Mouse (Mus musculus): ENCODE data around the gene Hamp.
A peak's percentile ranks its signal among the peaks of the same experiment; 100 is the strongest.
"Not testable (repeated sequence)": the region's sequence is repeated elsewhere in the genome, so short reads cannot be mapped to it uniquely, and the experiment has no call there.

Gene Hamp

DNA sequence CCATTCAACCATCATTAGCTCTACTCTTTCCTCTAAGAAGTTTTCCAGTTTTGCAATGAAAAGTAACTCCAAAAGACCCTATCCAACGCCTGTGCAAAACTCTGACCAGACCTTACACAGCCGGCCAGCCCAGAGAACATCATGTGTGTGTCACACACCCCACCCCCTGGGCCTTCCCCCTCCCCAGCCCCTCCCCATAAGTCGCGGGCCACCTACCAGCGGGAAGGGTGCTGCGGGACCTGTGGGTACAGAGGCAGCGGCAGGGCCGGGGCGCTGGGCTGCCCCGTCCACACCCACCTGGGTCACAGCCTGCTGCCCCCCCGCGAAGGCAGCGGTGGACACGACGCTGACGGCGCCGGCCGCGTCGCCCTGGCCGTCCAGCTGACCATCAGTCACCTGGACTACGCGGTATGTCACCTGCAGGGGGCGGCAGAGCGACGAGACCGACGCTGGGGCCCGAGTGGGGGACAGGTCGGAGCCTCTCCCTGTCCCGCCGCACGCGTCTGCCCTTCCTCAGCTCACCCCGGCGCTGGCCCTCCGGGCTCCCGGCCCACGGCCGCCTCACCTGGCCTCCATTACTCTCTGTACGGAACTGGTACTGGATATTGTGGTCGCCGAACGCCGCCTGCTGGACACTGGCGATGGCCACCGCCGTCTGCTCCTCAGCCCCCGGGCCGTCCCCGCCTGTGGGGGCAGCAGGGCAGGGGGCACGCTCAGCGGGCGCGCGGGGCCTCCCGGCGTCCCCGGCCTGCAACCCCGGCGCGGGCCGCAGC, 11.9 kb upstream of the Hamp start:
- peak; percentile 95 for DNase-seq

DNA sequence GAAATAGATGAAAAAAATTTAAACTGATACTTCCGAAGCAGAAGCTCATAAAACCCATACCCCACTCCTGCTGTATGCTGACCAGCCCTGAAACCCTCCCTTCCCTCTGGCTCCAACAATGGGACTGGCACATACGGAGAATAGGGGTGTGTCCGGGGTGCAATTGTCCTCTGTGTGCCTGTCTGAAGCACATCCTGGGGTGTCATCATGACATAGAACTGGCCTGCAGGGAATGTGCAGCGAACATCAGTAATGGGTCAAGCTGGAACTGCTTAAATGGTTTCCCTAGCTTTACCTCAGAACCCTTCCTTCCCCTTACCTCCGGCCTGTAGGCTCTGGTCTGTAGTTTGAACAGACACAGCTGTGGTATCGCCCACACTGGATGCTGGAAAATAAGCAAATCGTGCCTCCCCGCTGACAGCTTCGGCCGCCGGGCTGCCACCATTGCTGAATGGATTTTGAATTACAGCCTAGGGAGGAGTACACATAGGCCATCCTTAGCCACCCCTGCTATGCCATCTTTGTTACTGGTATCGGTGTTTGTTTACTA, 11.2 kb upstream of the Hamp start:
- no peak for DNase-seq

DNA sequence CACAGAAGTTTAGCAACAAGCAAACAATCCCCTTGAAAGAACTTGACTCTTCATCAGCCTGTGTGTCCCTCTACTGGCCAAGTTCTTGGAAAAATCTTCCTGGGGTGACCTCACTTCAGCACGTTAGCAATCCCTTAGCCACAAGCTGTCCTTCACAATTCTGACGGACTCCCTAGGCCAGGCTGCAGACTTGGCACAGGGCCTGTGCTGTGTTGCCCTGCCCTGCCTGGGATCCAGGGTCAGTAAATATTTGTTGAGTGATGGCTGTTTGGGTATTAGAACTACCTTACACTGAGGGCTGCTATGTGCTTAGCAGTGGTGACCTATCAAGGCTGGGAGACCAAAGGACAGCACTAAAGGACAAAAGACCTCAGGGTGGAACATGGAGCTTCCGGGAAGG, 10.2 kb upstream of the Hamp start:
- peak; percentile 33 for DNase-seq

DNA sequence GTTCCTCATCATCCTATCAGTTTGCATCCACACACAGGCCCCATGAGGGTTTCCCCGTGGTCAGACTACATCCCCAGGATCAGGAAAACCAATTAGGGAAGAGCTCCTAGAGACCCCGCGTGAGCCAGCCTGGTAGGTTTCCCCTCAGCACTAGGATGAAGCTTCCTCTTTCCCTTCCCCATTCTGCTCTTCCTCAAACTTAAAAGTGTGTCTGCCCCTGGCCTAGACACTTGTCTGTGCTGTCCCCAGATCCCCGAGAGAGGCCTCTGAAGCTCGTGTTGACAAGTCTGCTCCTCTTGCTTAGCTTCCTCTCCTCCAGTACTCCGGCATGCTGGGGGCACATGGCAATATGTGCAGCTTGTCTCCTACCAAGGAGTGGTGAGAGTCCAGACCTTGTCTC, 9.6 kb upstream of the Hamp start:
- no peak for DNase-seq

DNA sequence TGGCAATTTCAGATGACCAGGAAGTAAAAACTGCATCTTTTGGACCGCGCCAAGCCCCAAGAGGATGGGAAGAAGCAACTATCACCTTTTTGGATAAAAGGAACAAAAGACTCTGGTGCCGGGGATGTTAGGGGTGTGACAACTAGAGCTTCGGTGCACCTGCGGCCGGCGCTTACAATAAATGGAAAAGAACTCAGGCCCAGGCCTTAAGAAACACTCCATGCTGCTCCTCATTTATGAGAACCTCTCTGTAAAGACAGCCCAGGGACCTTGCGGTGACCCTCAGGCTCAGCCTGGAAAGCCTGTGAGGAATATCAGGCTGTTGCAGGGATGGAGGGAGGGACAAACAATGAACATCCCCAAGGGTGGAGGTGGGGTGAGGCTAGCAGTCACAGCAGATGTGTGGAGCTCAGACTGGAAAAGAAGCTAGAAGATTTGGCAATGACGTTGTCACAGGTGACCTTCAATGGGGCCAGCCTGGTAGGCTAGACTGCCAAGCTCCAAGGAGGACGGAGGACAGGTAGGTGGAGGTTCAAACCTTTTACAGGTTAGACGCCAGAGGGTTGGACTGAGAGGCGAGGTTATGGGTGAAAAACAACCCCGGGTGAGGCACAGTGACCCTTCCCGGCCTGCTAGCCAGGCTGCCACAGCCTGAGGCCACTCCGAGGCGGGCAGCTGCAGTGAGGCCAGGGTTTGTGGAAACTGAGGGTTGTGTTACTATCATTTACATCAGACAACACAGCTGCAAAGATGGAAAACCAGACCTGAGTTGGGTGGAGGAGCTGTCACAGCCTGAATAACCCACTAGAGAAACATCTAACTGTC, 8.8 kb upstream of the Hamp start:
- no peak for DNase-seq

DNA sequence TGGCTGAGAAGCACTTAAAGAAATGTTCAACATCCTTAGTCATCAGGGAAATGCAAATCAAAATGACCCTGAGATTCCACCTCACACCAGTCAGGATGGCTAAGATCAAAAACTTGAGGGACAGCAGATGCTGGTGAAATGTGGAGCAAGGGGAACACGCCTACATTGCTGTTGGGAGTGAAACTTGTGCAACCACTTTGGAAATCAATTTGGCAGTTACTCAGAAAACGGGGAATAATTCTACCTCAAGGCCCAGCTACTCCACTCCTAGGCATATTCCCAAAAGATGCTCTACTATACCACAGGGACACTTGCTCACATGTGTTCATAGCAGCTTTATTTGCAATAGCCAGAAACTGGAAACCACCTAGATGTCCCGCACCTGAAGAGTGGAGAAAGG, 6.1 kb upstream of the Hamp start:
- not testable (repeated sequence) for DNase-seq

DNA sequence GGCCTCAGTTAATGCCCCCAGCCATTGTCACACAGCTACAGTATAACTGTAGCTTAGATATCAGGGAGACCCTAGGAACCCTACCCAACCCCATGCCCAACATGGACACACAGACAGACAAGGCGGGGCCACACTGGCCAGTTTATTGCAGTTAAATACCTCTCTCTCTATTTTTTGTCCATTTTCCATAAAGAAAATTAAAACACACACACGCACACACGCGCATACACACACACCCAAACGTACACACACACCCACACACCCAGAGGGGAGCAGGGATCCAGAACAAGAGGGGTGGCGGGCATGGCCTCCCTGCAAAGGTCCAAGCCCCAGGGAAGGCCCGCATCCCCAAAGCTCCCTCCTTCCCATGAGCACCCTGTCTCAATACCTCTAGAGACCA, 2.0 kb upstream of the Hamp start:
- DNase-seq, result no peak

DNA sequence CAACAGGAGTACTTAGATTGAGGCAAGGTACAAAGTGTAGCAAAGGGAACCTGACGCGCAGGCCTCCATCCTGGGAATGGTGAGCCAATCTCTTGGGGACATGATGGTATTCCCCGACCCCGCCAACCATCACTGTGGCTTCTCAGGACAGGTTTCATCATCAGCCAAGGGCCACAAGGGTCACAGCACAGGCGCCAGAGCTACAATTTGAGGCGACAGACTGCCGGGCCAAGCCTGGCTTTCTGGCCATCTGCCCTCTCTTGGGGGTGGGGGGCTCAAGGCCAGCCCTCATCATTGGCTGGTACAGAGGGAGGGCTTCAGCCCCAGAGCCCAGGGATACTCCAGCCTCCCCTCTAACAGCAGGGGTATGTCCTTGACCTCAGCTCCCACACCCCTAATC, 1.6 kb upstream of the Hamp start:
- DNase-seq, result not testable (repeated sequence)

DNA sequence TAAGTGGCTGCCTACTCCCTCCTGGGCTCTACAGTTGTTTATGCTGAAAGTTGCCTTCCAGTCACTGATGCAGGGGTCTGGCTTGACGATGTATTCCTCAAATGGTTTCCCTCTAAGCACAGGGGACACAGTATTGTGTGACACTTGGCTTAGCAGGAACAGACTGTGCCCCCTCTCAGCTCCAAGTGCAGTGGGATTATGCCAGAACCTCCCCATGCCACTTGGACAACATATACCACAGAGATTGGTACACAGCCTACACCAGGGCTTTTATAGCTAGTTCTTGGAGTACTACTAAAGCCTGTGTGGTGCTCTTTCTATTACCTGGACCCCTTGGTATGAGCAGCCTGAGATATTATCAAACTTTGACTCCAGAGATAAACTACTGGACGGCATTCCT, 874 bp upstream of the Hamp start:
- DNase-seq, result not testable (repeated sequence)

DNA sequence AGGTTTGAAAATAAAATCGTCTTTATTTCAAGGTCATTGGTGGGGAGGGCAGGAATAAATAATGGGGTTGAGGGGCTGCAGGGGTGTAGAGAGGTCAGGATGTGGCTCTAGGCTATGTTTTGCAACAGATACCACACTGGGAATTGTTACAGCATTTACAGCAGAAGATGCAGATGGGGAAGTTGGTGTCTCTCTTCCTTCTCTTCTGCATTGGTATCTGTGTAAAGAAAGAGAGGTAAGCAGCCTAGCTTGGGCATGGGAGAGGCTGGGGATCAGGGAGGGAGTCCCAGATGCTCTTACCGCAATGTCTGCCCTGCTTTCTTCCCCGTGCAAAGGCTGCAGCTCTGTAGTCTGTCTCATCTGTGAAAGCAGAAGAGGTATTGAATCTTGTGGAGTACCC, 1.5 kb downstream of the Hamp start:
- not testable (repeated sequence) for DNase-seq

DNA sequence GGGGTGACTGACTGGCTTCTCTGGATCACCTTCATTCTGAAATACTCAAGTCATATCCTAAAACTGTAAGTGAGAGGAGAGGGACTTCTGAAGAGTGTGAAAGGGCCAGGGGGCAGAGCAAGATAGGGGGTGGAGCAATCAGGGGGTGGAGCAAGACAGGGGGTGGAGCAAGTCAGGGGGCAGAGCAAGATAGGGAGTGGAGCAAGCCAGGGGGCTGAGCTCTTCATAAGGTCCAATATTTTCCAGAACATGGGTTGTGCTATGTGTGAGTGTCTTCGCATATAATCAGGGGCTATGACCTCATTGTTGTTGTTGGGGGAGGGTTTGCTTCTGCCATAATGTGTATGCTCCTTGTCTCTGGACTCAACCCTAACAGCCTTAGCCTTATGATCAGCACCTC, 3.8 kb downstream of the Hamp start:
- DNase-seq, result not testable (repeated sequence)

DNA sequence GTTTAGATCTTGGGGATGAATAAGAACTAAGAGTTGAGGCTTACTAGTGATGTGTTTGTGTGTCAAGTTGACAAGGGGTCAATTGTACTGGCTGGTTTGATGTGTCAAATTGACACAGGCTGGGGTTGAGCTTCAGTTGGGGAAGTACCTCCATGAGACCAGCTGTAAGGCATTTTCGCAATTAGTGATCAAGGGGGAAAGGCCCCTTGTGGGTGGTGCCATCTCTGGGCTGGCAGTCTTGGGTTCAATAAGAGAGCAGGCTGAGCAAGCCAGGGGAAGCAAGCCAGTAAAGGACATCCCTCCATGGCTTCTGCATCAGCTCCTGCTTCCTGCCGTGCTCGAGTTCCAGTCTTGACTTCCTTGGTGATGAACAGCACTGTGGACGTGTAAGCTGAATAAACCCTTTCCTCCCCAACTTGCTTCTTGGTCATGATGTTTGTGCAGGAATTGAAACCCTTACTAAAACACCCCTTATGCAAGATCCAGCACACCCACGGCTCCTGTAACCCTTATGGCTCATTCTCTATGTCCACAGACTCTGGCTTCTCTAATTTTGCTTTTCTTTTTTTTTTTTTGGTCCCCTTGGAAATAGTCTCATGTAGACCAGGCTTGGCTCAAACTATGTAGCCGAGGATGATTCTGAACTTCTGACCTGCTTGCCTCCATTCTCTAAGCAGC, 8.3 kb downstream of the Hamp start:
- not testable (repeated sequence) for DNase-seq

DNA sequence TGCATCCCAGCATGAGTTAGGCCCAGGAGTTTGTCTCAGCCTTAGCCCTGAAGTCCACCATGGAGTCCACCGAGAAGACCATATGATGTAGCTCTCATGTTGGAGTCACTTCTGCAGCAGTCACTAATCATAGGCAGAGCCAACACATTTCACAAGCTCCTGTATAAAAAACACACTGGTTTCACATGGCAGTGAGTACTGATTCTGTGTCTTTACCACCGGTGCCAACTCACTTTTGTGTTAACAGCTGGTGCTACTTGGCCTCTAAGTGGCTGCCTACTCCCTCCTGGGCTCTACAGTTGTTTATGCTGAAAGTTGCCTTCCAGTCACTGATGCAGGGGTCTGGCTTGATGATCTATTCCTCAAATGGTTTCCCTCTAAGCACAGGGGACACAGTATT, 19.3 kb downstream of the Hamp start, which contains the start of gene Hamp2:
Hamp2 (minus strand) TSS at position 101 of the 400 bp plus-strand sequence.
- DNase-seq, result not testable (repeated sequence)

DNA sequence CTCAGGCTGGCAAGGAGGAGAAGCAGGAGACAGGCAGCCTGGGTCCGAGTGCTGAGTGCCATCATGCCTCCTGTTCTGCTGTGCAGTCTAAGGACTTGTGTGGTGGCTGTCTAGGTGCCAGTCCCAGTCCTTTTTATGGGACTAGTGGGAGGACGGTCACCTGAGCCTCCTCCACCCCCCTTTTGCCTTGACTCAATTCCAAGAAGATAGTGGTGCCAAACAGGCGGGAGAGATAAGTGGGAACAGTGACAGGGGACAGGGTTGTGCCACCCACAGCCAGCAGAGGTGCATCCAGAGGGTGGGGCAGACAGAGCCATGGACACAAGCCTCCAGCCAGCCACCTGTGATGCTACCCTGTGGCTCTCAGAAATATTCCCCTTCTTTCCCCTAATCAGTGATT, 19.8 kb downstream of the Hamp start:
- no peak for DNase-seq

DNA sequence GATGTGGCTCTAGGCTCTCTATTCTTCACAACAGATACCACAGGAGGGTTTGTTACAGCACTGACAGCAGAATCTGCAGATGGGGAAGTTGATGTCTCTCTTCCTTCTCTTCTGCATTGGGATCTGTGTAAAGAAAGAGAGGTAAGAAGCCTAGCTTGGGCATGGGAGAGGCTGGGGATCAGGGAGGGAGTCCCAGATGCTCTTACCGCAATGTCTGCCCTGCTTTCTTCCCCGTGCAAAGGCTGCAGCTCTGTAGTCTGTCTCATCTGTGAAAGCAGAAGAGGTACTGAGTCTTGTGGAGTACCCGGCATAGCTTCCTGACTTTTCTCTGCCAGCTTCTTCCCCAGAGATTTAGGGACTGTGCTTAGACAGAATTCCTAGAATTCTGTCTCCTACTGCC, 21.3 kb downstream of the Hamp start:
- not testable (repeated sequence) for DNase-seq

DNA sequence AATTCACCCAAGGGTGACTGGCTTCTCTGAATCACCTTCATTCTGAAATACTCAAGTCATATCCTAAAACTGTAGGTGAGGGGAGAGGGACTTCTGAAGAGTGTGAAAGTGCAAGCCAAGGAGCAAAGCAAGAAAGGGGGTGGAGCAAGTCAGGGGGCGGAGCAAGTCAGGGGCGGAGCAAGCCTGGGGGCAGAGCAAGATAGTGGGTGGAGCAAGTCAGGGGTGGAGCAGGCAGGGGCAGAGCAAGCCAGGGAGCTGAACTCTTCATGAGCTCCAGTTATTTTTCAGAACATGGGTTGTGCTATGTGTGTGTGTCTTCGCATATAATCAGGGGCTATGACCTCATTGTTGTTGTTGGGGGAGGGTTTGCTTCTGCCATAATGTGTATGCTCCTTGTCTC, 23.6 kb downstream of the Hamp start:
- DNase-seq, result peak; percentile 38

DNA sequence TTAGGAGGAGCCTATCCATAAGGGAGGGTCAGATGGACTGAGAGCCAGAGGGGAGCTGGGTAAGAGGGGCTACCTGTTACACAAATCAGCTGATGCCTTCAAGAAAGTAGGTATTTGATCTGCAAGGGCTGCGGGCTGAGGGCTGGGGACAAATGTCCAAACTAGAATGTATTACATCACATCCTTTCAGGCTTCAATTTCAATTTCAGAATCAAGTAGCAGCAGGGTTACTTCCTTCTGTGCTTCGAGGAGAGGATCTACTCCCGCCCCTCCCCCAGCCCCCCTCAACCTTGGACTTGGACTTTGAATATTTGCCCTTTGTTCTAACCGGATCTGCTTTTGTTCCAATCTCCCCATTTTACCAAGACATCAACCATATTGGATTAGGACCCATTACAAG, 26.6 kb downstream of the Hamp start:
- DNase-seq, result no peak

DNA sequence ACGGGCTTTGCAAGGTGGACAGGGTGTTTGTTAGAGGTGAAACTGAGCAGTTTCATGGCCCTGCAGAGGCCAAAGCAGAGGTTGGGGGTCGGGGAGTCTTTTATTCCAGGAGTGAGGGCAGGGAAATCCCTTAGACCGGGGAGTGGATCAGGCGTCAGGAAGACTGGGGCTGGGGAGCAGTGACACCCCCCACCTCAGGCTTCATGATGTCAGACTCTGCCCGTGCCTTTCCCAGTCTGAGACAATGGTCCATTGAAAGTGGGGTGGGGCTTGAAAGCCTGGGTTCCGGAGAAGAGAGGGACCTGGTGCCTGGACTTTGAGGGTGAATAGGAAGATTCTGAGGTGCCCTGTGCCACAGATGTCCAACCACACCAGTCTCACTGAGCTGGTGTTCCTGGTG, 27.1 kb downstream of the Hamp start:
- no peak for DNase-seq

DNA sequence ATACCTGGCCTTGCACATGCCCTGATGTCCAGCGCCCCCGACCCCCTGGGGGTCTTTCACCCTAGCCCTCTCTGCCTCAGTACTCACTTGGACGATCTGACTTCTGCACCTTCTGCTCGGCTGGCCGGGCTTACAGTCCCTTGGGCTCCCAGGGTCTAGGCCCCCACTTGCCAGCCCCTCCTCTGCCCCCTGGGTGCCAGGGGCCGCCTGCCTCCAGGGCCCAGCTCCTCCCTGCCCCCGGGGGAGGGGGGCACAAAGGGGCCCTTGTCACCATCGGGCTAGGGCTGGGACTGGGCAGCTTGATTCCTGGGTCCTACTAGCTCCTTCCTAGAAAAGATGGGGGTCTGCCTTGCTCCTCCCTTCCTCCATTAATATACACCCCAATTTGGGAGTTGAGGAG, 29.1 kb downstream of the Hamp start, which contains the start of gene Mag:
Mag (minus strand) TSS at position 142 of the 400 bp plus-strand sequence.
- DNase-seq, result no peak

DNA sequence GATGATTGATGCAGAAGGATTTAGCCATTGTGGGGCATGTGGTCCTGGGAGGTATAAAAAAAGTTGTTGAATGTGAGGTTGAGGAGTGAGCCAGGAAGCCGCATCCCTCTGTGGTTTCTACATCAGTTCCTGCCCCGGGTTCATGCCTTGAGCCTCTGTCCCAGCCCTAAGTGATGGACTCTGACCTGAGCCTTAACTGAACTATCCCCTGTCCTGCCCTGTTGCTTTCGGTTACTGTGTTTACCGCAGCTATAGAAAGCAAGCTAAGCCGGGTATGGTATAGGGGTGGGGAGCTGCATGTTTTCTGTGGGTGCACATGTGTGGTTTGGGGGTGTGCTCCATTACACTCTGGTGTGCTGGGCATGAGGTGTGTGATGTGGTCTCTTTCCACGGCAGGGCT, 34.1 kb downstream of the Hamp start:
- DNase-seq, result no peak

DNA sequence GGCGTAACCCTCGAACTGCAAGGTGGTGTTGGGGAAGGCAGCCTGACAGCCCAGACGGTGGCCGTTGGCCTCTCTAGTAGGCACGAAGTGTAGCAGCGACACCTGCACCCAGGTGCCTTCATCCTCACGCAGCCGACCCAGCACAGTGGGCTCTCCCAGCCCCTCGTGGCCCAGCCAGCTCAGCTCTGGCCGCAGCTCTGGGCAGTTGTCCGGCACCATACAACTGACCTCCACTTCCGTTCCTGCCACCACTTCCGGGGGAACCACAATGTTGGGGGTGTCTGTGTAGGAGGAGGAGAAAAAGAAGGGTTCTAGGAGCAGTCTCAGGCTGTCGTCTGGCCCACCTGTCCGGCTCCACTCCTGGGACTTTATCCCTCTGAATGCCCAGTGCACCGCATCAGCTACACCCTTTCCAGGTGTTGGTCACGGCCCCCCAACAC, 34.8 kb downstream of the Hamp start:
- no peak for DNase-seq

DNA sequence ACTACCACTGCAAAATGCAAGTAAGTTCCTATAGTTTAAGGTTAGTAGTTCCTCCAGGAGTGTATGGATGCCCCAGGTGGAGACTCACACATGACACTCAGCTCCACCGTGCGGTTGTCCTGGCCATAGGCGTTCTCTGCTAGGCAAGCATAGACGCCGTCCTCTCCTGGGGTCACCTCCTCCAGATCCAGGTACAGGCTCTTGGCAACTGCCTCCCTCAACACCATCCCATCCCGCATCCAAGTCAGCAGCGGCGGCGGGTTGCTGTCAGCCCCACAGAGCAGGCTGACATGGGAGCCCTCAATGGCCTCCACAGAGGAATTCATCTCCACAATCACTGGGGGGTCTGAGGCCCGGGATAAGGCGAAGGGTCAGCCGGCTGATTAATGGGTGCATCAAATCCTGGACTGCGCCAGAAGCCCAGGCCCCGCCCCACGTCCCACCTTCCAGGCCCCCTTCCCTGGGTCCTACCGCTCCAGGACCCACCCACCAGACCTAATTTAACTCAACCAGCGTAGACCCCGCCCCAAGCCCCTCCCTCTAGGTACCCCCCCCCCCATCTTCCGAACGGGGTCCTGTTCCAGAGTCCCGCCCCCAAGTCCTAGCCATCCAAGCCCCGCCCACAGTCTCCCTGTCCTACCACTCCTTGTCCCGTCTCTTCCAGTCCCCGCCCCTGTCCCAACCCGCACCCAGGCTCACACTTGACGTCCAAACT, 35.4 kb downstream of the Hamp start:
- peak; percentile 65 for DNase-seq

DNA sequence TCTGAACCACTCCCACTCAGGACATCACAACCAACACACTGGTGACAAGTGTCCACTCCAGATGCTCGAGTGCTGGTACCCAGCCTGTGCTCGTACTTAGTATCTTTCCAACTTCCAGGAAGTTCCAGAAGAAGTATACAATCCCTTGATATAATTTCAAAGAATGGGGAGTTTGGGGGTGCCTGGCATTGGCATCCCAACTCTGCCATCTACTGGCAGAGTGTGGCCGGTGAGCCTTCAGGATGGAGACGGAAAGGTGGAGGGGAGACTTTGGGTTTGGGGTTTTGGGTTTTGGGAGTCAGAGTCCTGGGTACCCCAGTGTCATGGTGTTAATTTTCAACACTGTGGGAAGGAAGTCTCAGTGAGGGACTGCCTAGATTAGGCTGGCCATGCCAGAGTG, 39.8 kb downstream of the Hamp start:
- no peak for DNase-seq

All from lung, postnatal 10 days (tissue).